7 mouse cellular contexts compared by ENCODE assay signal in genomic region chr9:83556780-83557771, GRCm38 (mm10). TPM values are rescaled to one million over a fixed set of nuclear protein-coding genes. Genes with fewer than 3 reads are reported as not detected.
DNase-seq lines count a peak whose midpoint lies in the region; ATAC-seq lines count a peak whose summit lies in the region.

No protein-coding gene starts in this region.

- H3K36me3 ChIP-seq in forebrain, embryonic 13.5 days (ENCODE audit: poor library complexity, severe bottlenecking), result no peaks in the 10 kb centered on the region
- H3K36me3 ChIP-seq in hindbrain, embryonic 13.5 days, result no peaks in the 10 kb centered on the region

- WGBS in forebrain, embryonic 13.5 days, result 66% methylated on average over 10 of the region's 10 CpGs
- WGBS in hindbrain, embryonic 13.5 days, result 55% methylated on average over 10 of the region's 10 CpGs

- H3K27ac ChIP-seq in forebrain, embryonic 13.5 days, result peak overlapping the region; percentile 67
- H3K27ac ChIP-seq in hindbrain, embryonic 13.5 days, result no peak overlapping the region

- no peaks in the 10 kb centered on the region for H3K27me3 ChIP-seq in forebrain, embryonic 13.5 days
- H3K27me3 ChIP-seq in hindbrain, embryonic 13.5 days, result no peaks in the 10 kb centered on the region

- no peak overlapping the region for H3K4me2 ChIP-seq in forebrain, embryonic 13.5 days
- H3K4me2 ChIP-seq in hindbrain, embryonic 13.5 days, result no peak overlapping the region

- no peaks in the 10 kb centered on the region for H3K9me3 ChIP-seq in forebrain, embryonic 13.5 days (replicated peaks)
- no peaks in the 10 kb centered on the region for H3K9me3 ChIP-seq in hindbrain, embryonic 13.5 days

- peak; percentile 79 for ATAC-seq in forebrain, embryonic 13.5 days
- peak; percentile 55; the same call in 1 of the 2 replicates for ATAC-seq in hindbrain, embryonic 13.5 days (ENCODE audit: low FRiP score)

- peak; percentile 40 for DNase-seq in cerebellum, adult 9-11 months
- peak; percentile 36 for DNase-seq in lung, postnatal 25 days (ENCODE audit: low spot score)
- DNase-seq in layer of hippocampus, adult 11-12 months (ENCODE audit: low spot score), result no peak
- DNase-seq in adrenal gland, postnatal 14 days, result no peak
- DNase-seq in urinary bladder, postnatal 14 days (ENCODE audit: low spot score), result no peak

- H3K4me3 ChIP-seq in forebrain, embryonic 13.5 days, result no peak overlapping the region
- H3K4me3 ChIP-seq in hindbrain, embryonic 13.5 days, result no peak overlapping the region

- peaks cover 23% of the 10 kb centered on the region for H3K4me1 ChIP-seq in forebrain, embryonic 13.5 days
- peaks cover 17% of the 10 kb centered on the region for H3K4me1 ChIP-seq in hindbrain, embryonic 13.5 days (replicated peaks)

- H3K9ac ChIP-seq in forebrain, embryonic 13.5 days, result no peak overlapping the region
- no peak overlapping the region for H3K9ac ChIP-seq in hindbrain, embryonic 13.5 days

RNA-seq across cellular contexts. Expression of gene Sh3bgrl2, which starts 8.9 kb away (rescaled TPM):
- polyA plus RNA-seq in forebrain, embryonic 13.5 days (2015; fragmentation: Nextera tagmentation; extraction: Ambion mirVana), result 12.7 and 16.9 TPM in 2 replicates
- polyA plus RNA-seq in hindbrain, embryonic 13.5 days (2015; fragmentation: Nextera tagmentation; extraction: Ambion mirVana), result 7.0 and 10.9 TPM in 2 replicates
- 16.6 and 21.1 TPM in 2 replicates for total RNA-seq in adrenal gland, postnatal 14 days (2021)

Comparison
In these comparisons a context has a peak if more than half of its experiments do, and no peak if none do; other contexts are left out.
1. DNase-seq: peak in cerebellum, adult 9-11 months (single experiment) and lung, postnatal 25 days (single experiment); none in layer of hippocampus, adult 11-12 months (single experiment), adrenal gland, postnatal 14 days (single experiment) and urinary bladder, postnatal 14 days (single experiment).